Mouse (Mus musculus): ENCODE data around the gene Gars.

DNA sequence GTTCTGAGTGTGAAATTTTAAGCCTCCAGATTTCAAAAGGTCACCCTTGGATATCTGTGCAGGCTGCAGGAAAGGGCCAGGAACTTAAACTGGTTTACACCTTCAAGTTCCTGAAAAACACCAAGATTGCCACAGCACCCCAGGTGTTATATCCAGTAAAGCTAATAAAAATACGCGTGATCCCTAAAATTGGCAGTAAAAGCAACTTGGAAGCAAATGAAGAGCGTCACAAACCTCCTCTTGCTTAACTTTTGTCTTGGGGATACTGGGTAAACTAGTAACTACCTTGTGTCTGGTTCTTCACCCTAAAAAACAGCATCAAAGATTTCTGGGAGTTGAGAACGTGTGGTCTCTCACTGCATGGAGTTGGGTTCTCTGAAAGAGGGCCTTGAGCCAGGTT lies 1.1 kb upstream of the Gars start:
- no peak for TF ChIP-seq GATA1 (IDR thresholded peaks at IDR 0.05; ENCODE audit: low read length)
- TF ChIP-seq TAL1 (IDR thresholded peaks at IDR 0.05; ENCODE audit: low read length), result no peak
